Mouse (Mus musculus) kidney, adult 2 months (tissue): Measurements from ENCODE around the gene Clec4n. TPM values are rescaled to one million over a fixed set of nuclear protein-coding genes. Genes with fewer than 3 reads are reported as not detected.
"Not testable (repeated sequence)": the region's sequence is repeated elsewhere in the genome, so short reads cannot be mapped to it uniquely, and the experiment has no call there.

ENCODE experiments used
- DNase-seq: peaks from one replicate; pipeline ENCODE4 v3.0.0; 2021
- H3K27ac ChIP-seq: fragments of 200-500 bp; 2 replicates; pipeline ENCODE4 v1.5.1; 2012; ENCODE audit warnings: low read depth, low read length, control low read depth, inconsistent platforms; ENCODE audit not compliant: insufficient read depth
- H3K27me3 ChIP-seq: fragments of 200-500 bp; replicated peaks from 2 replicates; pipeline ENCODE4 v1.6.1; 2012; ENCODE audit warnings: mild to moderate bottlenecking, moderate library complexity, low read length, inconsistent platforms; ENCODE audit not compliant: control insufficient read depth, insufficient read depth
- H3K36me3 ChIP-seq: fragments of 200-500 bp; 2 replicates; pipeline ENCODE4 v1.6.1; 2012; ENCODE audit warnings: mild to moderate bottlenecking, moderate library complexity, low read length, inconsistent platforms; ENCODE audit not compliant: control insufficient read depth, insufficient read depth
- H3K4me1 ChIP-seq: fragments of 200-500 bp; 2 replicates; pipeline ENCODE4 v1.6.1; 2011; ENCODE audit warnings: low read length; ENCODE audit not compliant: control insufficient read depth, insufficient read depth
- H3K4me3 ChIP-seq: fragments of 200-500 bp; 2 replicates; pipeline ENCODE4 v1.5.1; 2011; ENCODE audit warnings: mild to moderate bottlenecking, low read depth, low read length, control low read depth; ENCODE audit not compliant: insufficient read depth
- CTCF ChIP-seq: fragments of 200-500 bp; conservative IDR thresholded peaks from 2 replicates; pipeline ENCODE4 v1.5.1; 2011; ENCODE audit warnings: low read depth, mild to moderate bottlenecking, control low read depth, low read length, moderate library complexity, mixed read lengths; ENCODE audit not compliant: insufficient read depth, insufficient read length
- POLR2A ChIP-seq: fragments of 200-500 bp; IDR thresholded peaks from one replicate; pipeline ENCODE4 v1.6.1; 2011; ENCODE audit warnings: low read depth, low read length, control low read depth
- WGBS: fragments of 180-500 bp; shearing (Covaris S2); methylation state at CpG from one replicate; pipeline ENCODE4 v1.1.7; 2018; 5-methylcytosine and 5-hydroxymethylcytosine counted together
- polyA plus RNA-seq: library from polyadenylated mRNA; depleted of rRNA; stranded (reverse); fragments of >200 nt; gene quantifications from 2 replicates; pipeline ENCODE4 v1.2.3, GENCODE M21; 2012; rRNA removed

Clec4n gene
- polyA plus RNA-seq, 1 experiment = 1.5 TPM

DNA sequence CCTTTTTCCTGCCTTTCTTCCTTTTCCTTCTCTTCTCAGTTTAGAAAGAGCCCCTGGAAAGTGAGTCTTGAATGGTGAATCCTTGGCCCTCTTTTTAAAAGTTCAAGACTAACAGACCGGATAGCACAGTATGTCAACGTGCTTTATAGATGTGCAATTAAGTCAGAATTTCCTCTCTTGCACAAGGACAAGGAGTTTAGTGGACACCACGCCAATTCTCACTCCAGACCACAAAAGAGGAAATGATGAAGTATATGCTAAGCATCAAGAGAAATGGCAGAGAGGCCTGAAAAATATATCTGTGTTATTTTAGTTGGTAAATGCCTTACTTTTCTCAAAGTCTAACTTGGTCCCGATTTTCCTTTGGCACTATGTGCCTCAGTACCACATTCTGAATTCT is 60.1 kb downstream of the Clec4n start, which contains the start of gene Clec4e:
Gene Clec4e (minus strand): TSS at position 118 of the 400 bp plus-strand sequence.
- Histone ChIP-seq H3K36me3 (no peaks in the 10 kb centered on the region), H3K4me3 (no peak within 1 kb of the TSS), H3K27ac (no peak within 1 kb of the TSS), H3K4me1 (no peaks in the 10 kb centered on the region), H3K27me3 (no peaks in the 10 kb centered on the region)
- DNase-seq = no peak
- TF ChIP-seq CTCF = no peak
- no peak for TF ChIP-seq POLR2A
- WGBS = 74% methylated on average over 4 of the region's 4 CpGs

DNA sequence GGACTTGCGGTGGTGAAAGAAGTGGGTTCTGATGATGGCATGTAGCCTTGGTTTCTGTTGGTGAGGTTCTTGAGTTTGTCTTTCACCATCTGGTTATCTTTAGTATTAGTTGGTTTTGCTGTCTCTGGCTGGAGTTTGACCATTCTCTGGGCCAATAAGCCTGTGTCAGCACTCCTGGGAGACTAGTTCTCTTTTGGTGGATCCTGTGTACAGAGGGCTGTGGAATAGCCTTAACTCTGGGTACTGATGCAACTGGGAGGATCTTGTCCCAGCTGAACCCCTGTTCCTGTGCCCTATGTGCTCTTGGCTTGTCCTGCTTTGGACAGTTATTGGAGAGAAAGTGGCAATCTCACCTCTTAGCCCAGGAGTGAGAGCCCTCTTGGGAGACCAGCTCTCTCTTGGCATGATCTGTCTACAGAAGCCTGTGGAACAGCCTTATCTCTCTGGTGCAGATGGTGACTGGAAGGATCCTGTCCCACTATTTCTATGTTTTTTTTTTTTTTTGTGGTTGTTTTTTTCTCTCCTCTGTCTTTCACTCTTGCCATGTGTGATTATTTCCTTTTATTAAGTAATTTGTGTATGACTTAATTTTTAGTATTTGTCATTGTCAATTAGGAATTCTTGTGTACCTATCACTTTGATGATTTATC is 63.2 kb downstream of the Clec4n start:
- DNase-seq = no peak
- TF ChIP-seq CTCF = no peak
- TF ChIP-seq POLR2A = no peak
- WGBS = 97% methylated on average over 1 of the region's 1 CpGs
- Histone ChIP-seq H3K27me3 (no peaks in the 10 kb centered on the region), H3K27ac (no peak overlapping the region), H3K4me3 (no peak overlapping the region), H3K4me1 (no peaks in the 10 kb centered on the region), H3K36me3 (no peaks in the 10 kb centered on the region)

DNA sequence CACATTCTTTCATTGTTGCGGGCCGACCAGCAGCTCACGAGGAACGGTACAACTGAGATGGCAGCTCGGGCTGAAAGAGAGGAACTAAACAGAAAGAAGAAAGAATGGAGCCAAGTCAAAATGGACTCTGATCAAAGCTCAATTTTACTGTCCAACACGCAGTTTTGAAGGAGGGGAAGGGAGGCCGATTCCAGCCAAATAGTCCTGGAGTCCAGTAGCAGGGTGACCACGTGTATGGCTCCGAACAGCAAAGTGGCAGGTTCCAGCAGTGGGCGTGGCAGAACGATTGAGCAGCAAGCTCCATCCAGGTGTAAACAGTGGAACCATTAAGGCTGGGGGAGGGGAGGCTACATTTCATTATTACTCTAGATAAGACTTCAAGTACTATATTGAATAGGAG is 63.9 kb downstream of the Clec4n start:
- DNase-seq, H3K36me3 ChIP-seq, H3K4me1 ChIP-seq, H3K27ac ChIP-seq, H3K27me3 ChIP-seq, H3K4me3 ChIP-seq: not testable (repeated sequence)
- 87% methylated on average over 11 of the region's 11 CpGs for WGBS

Other genes with a start within 250 kb of the Clec4n start
- not detected in 2 replicates for gene Clec4a4, start 239.5 kb upstream of the Clec4n start, polyA plus RNA-seq
- 0.64 and 1.5 TPM in 2 replicates for gene Clec4b1, start 179.9 kb upstream of the Clec4n start, polyA plus RNA-seq
- 0.58 and 2.0 TPM in 2 replicates for gene Clec4a2, start 123.4 kb upstream of the Clec4n start, polyA plus RNA-seq
- gene Clec4b2, start 57.0 kb upstream of the Clec4n start, polyA plus RNA-seq = not detected in 2 replicates
- 0.05 TPM in 1 of 2 replicates, not detected in the other for gene Clec4d, start 32.3 kb downstream of the Clec4n start, polyA plus RNA-seq
- 0.03 TPM in 1 of 2 replicates, not detected in the other for gene Clec4e, start 60.0 kb downstream of the Clec4n start, polyA plus RNA-seq
- gene Vmn2r19, start 78.5 kb downstream of the Clec4n start, polyA plus RNA-seq = not detected in 2 replicates
- gene Vmn2r20, start 188.3 kb downstream of the Clec4n start, polyA plus RNA-seq = not detected in 2 replicates